9 mouse cellular contexts compared by ENCODE assay signal in the genomic region with DNA sequence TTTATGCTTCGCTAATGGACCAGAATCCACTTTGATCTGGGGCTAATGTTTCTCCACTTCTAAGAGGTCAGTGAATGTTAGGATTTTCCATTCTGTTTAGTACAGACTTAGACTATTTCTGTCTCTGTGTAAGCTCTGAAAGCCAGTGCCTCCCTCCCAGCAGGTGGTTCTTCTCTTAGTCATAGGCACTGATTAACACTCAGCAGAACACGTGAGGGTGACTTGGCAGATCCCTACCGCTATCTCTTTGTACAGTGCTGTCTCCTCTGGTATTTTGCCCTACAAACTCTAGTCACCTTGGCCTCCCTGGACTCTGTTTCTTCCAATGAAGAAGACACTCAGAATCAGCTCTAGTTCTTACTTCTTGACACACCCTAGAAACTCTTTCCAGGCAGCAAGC. TPM values are rescaled to one million over a fixed set of nuclear protein-coding genes. Genes with fewer than 3 reads are reported as not detected.
DNase-seq lines count a peak whose midpoint lies in the region; ATAC-seq lines count a peak whose summit lies in the region.
"Had no signal": no experiment of that assay in that cellular context is flagged by ENCODE, and none has a peak within 500 bp of the region (broad histone marks: within the 10 kb centered on the region; RNA-seq: fewer than 3 reads in every experiment).

No protein-coding gene starts in this region.

- H3K27ac ChIP-seq in midbrain, embryonic 14.5 days (replicated peaks; ENCODE audit: low read depth, low read length), result no peak overlapping the region

- peak; percentile 18 for DNase-seq in cerebellum, adult 9-10 months
- DNase-seq in cerebellum, adult 8-10 months, result no peak
- peak; percentile 58 to 63 for DNase-seq in right cerebral cortex, adult 2 months (ENCODE audit: low spot score in 2 of 2)
- no peak for DNase-seq in right cerebral cortex, postnatal 4 days
- DNase-seq in left cerebral cortex, postnatal 14 days (ENCODE audit: low spot score in 2 of 2), result peak; percentile 33 to 62
- DNase-seq in thymus, postnatal 36 days, result no peak
- DNase-seq in midbrain, embryonic 14.5 days, result no peak
- DNase-seq: forebrain, postnatal 0 days had no signal

- no peaks in the 10 kb centered on the region for H3K4me1 ChIP-seq in midbrain, embryonic 14.5 days (ENCODE audit: control insufficient read depth, insufficient read depth, low read length)

- no peak for ATAC-seq in erythroblast, adult 5-6 weeks (replicated peaks; ENCODE audit: low FRiP score, poor library complexity, severe bottlenecking)
- no peak for ATAC-seq in midbrain, embryonic 14.5 days (ENCODE audit: low FRiP score, low TSS enrichment)
- ATAC-seq: forebrain, postnatal 0 days had no signal

- H3K9me3 ChIP-seq in midbrain, embryonic 14.5 days (ENCODE audit: control insufficient read depth, low read length), result no peaks in the 10 kb centered on the region

- H3K27me3 ChIP-seq in midbrain, embryonic 14.5 days (ENCODE audit: control insufficient read depth, insufficient read depth, low read length), result no peaks in the 10 kb centered on the region

- no peaks in the 10 kb centered on the region for H3K36me3 ChIP-seq in midbrain, embryonic 14.5 days (ENCODE audit: control insufficient read depth, insufficient read depth, low read length)

- no peak overlapping the region for H3K9ac ChIP-seq in midbrain, embryonic 14.5 days (replicated peaks; ENCODE audit: low read length)
- H3K9ac ChIP-seq: forebrain, postnatal 0 days had no signal

- WGBS in midbrain, embryonic 14.5 days, result 75% methylated on average over 3 of the region's 3 CpGs

- intact Hi-C loops in left cerebral cortex, postnatal 14 days (cut with DNase I), result no loop called here

- H3K4me3 ChIP-seq in midbrain, embryonic 14.5 days (replicated peaks; ENCODE audit: low read depth, low read length), result no peak overlapping the region

- no peak overlapping the region for H3K4me2 ChIP-seq in midbrain, embryonic 14.5 days (ENCODE audit: low read length)

RNA-seq across cellular contexts. Expression of a gene that starts 28.2 kb away (rescaled TPM):
- 100 to 1,000 TPM; 105 to 107 TPM for total RNA-seq in left cerebral cortex, postnatal 14 days (2021)
- total RNA-seq in erythroblast, adult 5-6 weeks (2015; ENCODE audit: low replicate concordance), result 42.4 and 43.4 TPM in 2 replicates
- 8.7 and 18.5 TPM in 2 replicates for total RNA-seq in erythroblast, adult 5-6 weeks (2017; ENCODE audit: low replicate concordance)
- 174 and 210 TPM in 2 replicates for polyA plus RNA-seq in midbrain, embryonic 14.5 days (2014; fragmentation: Nextera tagmentation; extraction: Ambion mirVana)

RNA-seq across cellular contexts. Expression of a gene that starts 28.3 kb away (rescaled TPM):
- total RNA-seq in left cerebral cortex, postnatal 14 days (2021), result 100 to 1,000 TPM; 106 to 108 TPM
- 3.8 and 5.4 TPM in 2 replicates for total RNA-seq in erythroblast, adult 5-6 weeks (2015; ENCODE audit: low replicate concordance)
- total RNA-seq in erythroblast, adult 5-6 weeks (2017; ENCODE audit: low replicate concordance), result 4.7 and 4.9 TPM in 2 replicates
- polyA plus RNA-seq in midbrain, embryonic 14.5 days (2014; fragmentation: Nextera tagmentation; extraction: Ambion mirVana), result 17.9 and 18.7 TPM in 2 replicates

Comparison
In these comparisons a context has a peak if more than half of its experiments do, and no peak if none do; other contexts are left out.
1. DNase-seq: peak in cerebellum, adult 9-10 months (single experiment), right cerebral cortex, adult 2 months (2 of 2) and left cerebral cortex, postnatal 14 days (2 of 2); none in cerebellum, adult 8-10 months (single experiment), right cerebral cortex, postnatal 4 days (single experiment), thymus, postnatal 36 days (0 of 2) and midbrain, embryonic 14.5 days (single experiment).
2. RNA of a gene that starts 28.3 kb away (total RNA-seq): 106 to 108 TPM in left cerebral cortex, postnatal 14 days; 3.8 to 5.4 TPM in erythroblast, adult 5-6 weeks; every median in the first group is over 10 times any median in the second.